Mouse (Mus musculus): ENCODE measurements around the gene Gsk3a. TPM values are rescaled to one million over a fixed set of nuclear protein-coding genes. Genes with fewer than 3 reads are reported as not detected.

The Gsk3a gene
- total RNA-seq, 2 experiments from 2014 or later, result 74.3 to 122 TPM

DNA sequence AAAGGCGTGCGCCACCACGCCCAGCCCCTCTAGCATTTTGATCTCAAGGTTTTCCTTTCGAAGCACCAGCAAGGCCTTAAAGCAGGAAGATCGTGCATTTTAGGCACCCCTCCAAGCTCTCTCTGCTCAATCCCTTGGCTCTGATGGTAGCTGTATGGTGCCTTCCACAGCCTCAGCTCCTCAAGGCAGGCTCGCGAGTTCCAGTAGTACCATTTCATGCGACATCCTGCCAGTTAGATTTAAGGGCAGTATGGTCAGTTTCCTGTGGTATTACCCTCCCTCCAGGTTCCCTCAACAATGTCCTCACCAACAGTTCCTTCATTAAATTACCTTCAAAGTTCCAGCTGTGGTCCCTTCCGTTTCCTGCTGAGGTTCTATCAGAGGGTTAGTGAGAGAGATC, 41.5 kb downstream of the Gsk3a start:
- ATAC-seq (replicated peaks; ENCODE audit: low FRiP score, poor library complexity, severe bottlenecking), result no peak

DNA sequence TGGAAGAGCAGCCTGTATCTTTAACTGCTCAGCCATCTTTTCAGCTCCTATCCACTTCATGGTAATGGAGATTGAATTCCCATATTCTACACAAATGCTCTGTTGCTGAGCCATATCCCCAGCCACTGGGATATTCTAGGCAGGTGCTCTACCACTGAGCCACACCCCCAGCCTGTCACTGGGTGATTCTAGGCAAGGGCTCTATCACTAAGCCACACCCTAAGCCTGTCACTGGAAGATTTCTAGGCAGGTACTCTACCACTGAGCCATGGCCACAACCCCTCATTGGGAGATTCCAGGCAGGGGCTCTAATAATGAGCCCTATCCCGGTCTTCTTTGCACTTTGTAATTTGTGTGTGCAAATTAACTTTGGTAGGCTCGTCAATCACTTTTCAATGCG, 42.5 kb downstream of the Gsk3a start:
- peak; percentile 91 for ATAC-seq (replicated peaks; ENCODE audit: low FRiP score, poor library complexity, severe bottlenecking)

DNA sequence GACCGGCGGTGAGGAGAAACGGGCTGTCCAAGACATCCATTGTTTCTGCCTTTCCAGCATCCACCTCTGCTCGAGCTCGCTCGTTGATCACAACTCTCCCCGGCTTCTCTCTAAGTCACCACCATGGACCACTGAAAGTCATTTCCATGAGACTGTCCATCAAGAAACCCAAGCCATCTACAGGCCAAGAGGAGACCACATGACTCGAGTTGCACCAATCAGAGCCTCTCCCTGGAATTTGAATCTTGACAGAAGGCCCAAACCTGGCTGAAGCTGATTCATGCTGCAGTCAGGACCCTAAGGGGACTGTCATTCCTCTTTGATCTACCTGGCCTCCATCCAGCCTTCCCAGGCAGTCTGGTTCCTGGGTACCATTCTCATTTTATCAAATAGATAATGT, 45.5 kb downstream of the Gsk3a start:
- no peak for ATAC-seq (replicated peaks; ENCODE audit: low FRiP score, poor library complexity, severe bottlenecking)

DNA sequence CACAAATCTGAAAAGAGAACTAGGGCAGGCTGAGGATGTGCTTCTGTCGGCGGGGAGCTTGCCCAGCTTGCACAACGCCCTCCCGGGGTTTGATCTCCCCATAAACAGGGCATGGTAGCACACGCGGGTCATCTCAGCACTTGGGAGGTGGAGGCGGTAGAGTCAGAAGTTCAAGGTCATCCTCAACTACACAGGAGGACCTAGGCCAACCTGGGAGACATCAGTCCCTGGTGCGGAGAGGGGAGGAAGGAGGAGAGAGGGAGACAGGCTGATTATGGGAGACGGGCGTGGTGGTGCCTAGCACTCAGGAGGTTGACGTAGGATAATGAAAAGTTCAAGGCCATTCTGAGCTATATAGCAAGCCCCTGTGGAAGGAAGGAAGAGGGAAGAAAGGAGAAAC, 46.8 kb downstream of the Gsk3a start:
- no peak for ATAC-seq (replicated peaks; ENCODE audit: low FRiP score, poor library complexity, severe bottlenecking)

DNA sequence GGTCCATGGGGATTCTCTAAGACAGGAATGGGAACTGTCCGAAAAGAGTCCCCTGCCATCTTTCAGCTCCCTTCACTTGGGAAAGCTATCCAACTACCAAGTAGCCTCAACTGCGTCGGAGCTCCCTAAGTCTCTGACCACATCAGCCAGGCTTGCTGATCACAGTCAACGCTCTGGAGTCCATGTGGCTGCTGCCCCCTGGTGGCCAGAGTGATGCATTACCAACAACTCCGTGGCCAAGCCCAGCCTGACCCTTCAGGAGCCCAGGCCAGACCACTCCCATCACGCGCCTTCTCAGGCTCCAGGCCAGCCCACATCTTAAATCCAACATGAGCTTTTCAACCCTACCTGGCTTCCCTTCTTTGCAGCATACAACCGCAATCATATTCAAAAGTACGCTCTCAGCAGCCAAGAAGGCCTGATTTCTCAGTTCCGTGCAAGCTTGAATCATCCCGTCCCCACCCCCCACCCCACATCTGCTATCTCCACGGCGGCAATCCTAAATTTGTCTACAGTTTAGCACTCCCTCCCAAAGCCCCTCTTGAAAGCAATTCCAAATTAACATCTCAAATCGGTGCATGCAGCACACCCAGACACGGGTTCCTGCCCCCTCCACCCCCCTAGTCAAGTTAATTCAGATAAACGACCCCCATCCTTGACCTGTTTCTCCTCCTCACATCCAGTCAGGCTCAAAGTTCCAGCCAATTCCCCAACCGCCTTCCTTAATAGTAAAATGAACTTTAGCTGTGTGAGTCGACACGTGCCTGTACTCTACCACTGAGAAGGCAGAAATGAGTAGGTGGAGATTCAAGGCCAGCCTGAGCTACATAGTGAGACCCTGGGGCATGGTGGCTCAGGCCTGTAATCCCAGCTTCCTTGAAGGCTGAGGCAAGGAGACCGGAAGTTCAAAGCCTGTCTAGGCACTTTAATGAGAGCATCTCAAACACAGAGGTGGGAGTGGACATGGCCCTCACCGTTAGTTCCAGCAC, 49.7 kb downstream of the Gsk3a start:
- peak; percentile 95 for ATAC-seq (replicated peaks; ENCODE audit: low FRiP score, poor library complexity, severe bottlenecking)

DNA sequence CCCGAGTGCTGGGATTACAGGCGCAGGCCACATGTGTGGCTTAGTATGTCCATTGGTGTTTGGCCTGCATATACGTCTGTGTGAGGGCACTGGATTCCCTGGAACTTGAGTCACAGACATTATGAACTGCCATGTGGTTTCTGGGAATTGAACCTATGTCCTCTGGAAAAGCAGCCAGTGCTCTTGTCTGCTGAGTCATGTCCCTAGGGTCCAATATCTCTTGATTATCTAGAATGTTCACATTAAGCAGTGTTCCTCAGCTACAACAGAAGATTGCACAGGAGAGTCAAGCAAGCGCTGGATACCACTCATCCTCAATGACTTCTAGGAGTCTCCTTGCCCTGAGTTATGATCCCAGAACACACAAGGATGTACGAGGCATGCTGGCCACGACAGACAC, 53.6 kb downstream of the Gsk3a start:
- ATAC-seq (replicated peaks; ENCODE audit: low FRiP score, poor library complexity, severe bottlenecking), result no peak

DNA sequence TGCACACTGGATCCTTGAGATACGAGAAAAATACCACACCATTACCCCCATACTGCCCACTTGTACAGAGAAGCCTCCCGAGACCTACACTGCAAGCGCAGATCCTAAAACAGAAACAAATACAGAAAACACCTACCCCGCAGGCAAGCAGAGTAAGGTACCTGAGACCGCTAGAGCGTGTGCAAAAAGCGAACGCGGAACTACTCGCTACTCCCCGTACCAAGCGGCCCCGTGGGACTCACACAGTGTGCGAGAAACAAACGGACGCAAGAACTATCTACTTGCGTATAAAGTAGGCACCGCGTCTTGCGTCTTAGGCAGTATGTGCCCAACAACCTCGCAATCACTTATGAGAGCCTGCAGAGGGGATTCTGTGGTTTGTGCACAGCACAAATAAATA, 55.8 kb downstream of the Gsk3a start:
- ATAC-seq (replicated peaks; ENCODE audit: low FRiP score, poor library complexity, severe bottlenecking), result peak; percentile 9; the same call in 1 of the 2 replicates

DNA sequence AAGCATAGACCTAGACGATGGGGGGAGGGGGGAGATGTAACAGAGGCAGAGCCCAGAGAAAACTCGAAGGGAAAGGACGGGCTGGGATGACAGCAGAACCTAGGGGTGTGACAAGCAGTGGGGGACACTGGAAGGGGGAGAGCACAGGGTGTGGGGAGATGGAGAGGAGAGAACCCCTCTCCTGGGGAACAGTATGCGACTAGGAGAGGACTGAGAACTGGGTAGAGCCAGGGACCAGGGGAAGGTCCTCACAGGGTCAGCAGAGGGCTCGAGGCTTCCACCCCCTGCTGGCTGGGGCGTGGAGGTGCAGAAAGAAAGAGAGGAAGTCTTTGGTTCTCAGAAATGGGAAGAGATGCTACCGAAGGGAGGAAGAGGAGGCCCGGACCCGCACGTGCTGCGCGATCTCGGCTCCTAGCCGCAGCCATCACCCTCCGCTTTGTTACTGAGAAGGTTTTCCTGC, 56.3 kb downstream of the Gsk3a start:
- peak; percentile 81 for ATAC-seq (replicated peaks; ENCODE audit: low FRiP score, poor library complexity, severe bottlenecking)

DNA sequence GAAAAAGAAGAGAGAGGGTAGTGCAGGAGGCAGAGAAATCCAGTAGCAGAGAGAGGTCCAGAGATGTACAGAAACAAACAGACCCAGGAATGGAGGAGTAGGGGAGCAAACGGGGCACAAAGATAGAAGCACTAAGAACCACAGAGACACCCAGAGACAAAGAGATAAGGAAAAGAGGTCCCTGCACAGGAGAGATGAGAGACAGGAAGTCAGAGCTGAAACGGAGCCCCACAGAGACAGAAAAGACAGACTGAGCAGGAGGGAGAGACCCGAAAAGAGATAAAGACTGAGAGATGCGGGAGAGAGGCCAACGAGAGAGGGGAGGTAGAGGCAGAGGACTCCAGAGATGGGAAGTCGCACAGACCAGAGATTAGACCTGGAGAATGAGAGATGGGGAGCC, 57.1 kb downstream of the Gsk3a start:
- ATAC-seq (replicated peaks; ENCODE audit: low FRiP score, poor library complexity, severe bottlenecking), result no peak

DNA sequence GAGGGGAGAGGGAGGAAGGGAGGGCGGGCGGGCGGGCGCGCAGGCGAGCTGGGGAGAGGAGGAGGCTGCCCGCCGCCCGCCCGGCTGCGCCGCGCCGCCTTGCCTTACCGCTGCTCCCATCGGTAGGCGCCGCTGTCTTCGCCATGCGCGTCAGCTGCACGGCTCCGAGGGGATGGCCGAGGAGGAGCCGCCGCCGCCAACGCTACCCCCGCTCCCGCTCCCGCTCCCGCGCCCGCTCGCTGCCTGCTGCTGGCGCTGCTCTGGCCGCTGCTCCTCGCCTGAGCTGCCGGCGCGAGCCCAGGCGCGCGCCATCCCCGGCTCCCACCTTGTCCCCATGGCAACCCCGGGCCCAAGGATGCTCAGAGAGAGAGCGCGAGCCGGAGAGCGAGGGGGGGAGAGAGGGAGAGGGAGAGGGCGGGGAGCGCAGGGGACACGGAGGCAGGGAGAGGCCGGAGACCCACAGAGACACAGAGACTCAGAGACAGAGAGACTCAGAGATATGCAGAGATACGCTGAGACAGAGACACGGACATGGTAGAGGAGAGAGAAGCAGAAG, 58.0 kb downstream of the Gsk3a start, which contains the start of gene Pou2f2:
Gene Pou2f2, minus strand, starts transcription at position 121 of the 556 bp plus-strand sequence.
- no peak for ATAC-seq (replicated peaks; ENCODE audit: low FRiP score, poor library complexity, severe bottlenecking)

DNA sequence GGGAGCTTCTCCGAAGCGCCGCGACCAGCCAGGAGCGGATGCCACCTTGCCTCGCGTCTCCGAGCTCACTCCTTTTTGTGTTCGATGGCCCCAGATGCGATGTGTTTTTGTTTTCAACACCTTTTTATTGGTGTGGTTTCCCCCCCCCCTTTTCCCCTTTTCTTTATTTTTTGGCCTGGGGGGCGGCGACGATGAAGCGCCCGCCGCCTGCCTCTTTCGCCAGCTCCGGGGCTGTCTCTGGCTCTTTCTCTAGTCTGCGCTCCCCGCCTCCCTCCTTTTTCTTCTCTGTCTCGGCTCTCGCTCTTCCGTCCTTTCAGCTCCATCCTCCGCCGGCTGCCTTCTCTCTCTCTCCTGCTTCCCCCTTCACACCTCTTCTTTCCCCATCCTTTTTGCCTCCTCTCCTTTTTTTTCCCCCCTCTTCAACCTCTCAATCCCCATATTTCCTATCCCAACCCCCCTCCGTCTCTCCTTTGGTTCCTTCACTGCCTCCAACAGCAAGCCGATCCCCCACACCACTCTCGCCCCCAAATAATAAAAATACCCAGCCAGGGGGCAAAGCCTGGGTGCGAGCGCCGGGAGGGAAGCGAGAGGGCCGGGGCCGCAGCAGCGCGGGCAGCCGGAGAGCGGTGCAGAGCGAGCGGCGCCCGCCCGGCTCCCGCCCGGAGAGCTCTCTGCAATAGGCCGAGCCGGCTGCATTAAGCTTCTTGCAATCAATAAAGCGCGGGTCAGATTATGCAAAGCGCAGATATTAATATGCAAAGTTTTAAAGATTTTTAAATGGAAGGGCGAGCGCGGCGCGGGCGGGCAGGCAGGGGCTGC, 58.7 kb downstream of the Gsk3a start:
- ATAC-seq (replicated peaks; ENCODE audit: low FRiP score, poor library complexity, severe bottlenecking), result no peak

DNA sequence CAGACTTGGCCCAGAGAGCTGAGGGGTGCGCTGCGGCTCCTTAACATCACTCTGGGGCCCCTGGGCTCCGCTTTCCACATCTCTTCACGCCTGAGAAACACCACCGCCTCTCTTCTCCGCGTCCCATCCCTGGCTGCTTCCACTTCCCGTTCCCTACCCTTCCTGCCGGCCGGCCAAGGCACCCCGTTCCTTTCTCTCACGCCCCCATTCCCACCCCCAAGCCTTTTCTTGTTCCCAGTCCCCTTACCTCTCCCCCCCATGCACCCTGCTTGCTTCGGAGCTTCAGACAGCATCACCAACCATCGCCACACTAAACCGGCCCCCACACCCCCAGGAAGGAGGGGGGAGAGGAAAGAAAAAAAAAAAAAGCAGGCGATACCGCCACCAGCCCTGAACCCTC, 59.3 kb downstream of the Gsk3a start:
- ATAC-seq (replicated peaks; ENCODE audit: low FRiP score, poor library complexity, severe bottlenecking), result no peak

Other genes starting within 250 kb of the Gsk3a start
- 5.4 and 15.1 TPM in 2 replicates for gene Atp1a3, start 231.9 kb downstream of the Gsk3a start, total RNA-seq (2015; ENCODE audit: low replicate concordance)
- gene Atp1a3, start 231.9 kb downstream of the Gsk3a start, total RNA-seq (2017; ENCODE audit: low replicate concordance), result 3.3 TPM in 1 of 2 replicates, not detected in the other
- gene Grik5, start 165.5 kb downstream of the Gsk3a start, total RNA-seq (2015; ENCODE audit: low replicate concordance), result 5.4 and 12.3 TPM in 2 replicates
- 2.2 and 3.7 TPM in 2 replicates for gene Grik5, start 165.5 kb downstream of the Gsk3a start, total RNA-seq (2017; ENCODE audit: low replicate concordance)
- gene Zfp574, start 165.3 kb downstream of the Gsk3a start, total RNA-seq (2015; ENCODE audit: low replicate concordance), result 7.5 and 7.6 TPM in 2 replicates
- gene Zfp574, start 165.3 kb downstream of the Gsk3a start, total RNA-seq (2017; ENCODE audit: low replicate concordance), result 4.5 and 6.0 TPM in 2 replicates
- gene Pou2f2, start 58.1 kb downstream of the Gsk3a start, total RNA-seq (2015; ENCODE audit: low replicate concordance), result 4.2 and 6.1 TPM in 2 replicates
- 1.6 and 2.7 TPM in 2 replicates for gene Pou2f2, start 58.1 kb downstream of the Gsk3a start, total RNA-seq (2017; ENCODE audit: low replicate concordance)
- gene Dedd2, start 17.2 kb downstream of the Gsk3a start, total RNA-seq (2015; ENCODE audit: low replicate concordance), result 29.9 and 31.4 TPM in 2 replicates
- 87.7 and 89.0 TPM in 2 replicates for gene Dedd2, start 17.2 kb downstream of the Gsk3a start, total RNA-seq (2017; ENCODE audit: low replicate concordance)
- gene Zfp526, start 16.4 kb downstream of the Gsk3a start, total RNA-seq (2015; ENCODE audit: low replicate concordance), result 18.0 and 32.8 TPM in 2 replicates
- gene Zfp526, start 16.4 kb downstream of the Gsk3a start, total RNA-seq (2017; ENCODE audit: low replicate concordance), result 27.6 and 29.6 TPM in 2 replicates
- 0.72 and 3.4 TPM in 2 replicates for gene Erf, start 12.9 kb upstream of the Gsk3a start, total RNA-seq (2015; ENCODE audit: low replicate concordance)
- 0.61 and 1.8 TPM in 2 replicates for gene Erf, start 12.9 kb upstream of the Gsk3a start, total RNA-seq (2017; ENCODE audit: low replicate concordance)
- gene Cic, start 29.9 kb upstream of the Gsk3a start, total RNA-seq (2015; ENCODE audit: low replicate concordance), result 114 and 181 TPM in 2 replicates
- gene Cic, start 29.9 kb upstream of the Gsk3a start, total RNA-seq (2017; ENCODE audit: low replicate concordance), result 70.5 and 90.7 TPM in 2 replicates
- gene Pafah1b3, start 60.1 kb upstream of the Gsk3a start, total RNA-seq (2015; ENCODE audit: low replicate concordance), result 20.2 and 26.8 TPM in 2 replicates
- gene Pafah1b3, start 60.1 kb upstream of the Gsk3a start, total RNA-seq (2017; ENCODE audit: low replicate concordance), result 8.9 and 17.3 TPM in 2 replicates
- gene Prr19, start 63.6 kb upstream of the Gsk3a start, total RNA-seq (2015; ENCODE audit: low replicate concordance), result not detected in 2 replicates
- gene Prr19, start 63.6 kb upstream of the Gsk3a start, total RNA-seq (2017; ENCODE audit: low replicate concordance), result not detected in 2 replicates
- gene Tmem145, start 68.3 kb upstream of the Gsk3a start, total RNA-seq (2015; ENCODE audit: low replicate concordance), result not detected in 2 replicates
- gene Tmem145, start 68.3 kb upstream of the Gsk3a start, total RNA-seq (2017; ENCODE audit: low replicate concordance), result not detected in 2 replicates
- 0.42 TPM in 1 of 2 replicates, not detected in the other for gene Megf8, start 79.3 kb upstream of the Gsk3a start, total RNA-seq (2015; ENCODE audit: low replicate concordance)
- 0.64 TPM in 1 of 2 replicates, not detected in the other for gene Megf8, start 79.3 kb upstream of the Gsk3a start, total RNA-seq (2017; ENCODE audit: low replicate concordance)
- gene Cnfn, start 131.9 kb upstream of the Gsk3a start, total RNA-seq (2015; ENCODE audit: low replicate concordance), result not detected in 2 replicates
- not detected in 2 replicates for gene Cnfn, start 131.9 kb upstream of the Gsk3a start, total RNA-seq (2017; ENCODE audit: low replicate concordance)
- gene Lipe, start 160.9 kb upstream of the Gsk3a start, total RNA-seq (2015; ENCODE audit: low replicate concordance), result 1.1 and 10.9 TPM in 2 replicates
- gene Lipe, start 160.9 kb upstream of the Gsk3a start, total RNA-seq (2017; ENCODE audit: low replicate concordance), result 0.23 and 13.1 TPM in 2 replicates
- not detected in 2 replicates for gene Cxcl17, start 175.0 kb upstream of the Gsk3a start, total RNA-seq (2015; ENCODE audit: low replicate concordance)
- gene Cxcl17, start 175.0 kb upstream of the Gsk3a start, total RNA-seq (2017; ENCODE audit: low replicate concordance), result not detected in 2 replicates
- 52.0 and 58.4 TPM in 2 replicates for gene Ceacam1, start 239.8 kb upstream of the Gsk3a start, total RNA-seq (2015; ENCODE audit: low replicate concordance)
- 9.5 and 13.3 TPM in 2 replicates for gene Ceacam1, start 239.8 kb upstream of the Gsk3a start, total RNA-seq (2017; ENCODE audit: low replicate concordance)

Measured in erythroid progenitor cell, adult 5-6 weeks (primary cell).